8 mouse cellular contexts compared by ENCODE assay signal in genomic region chr7:28716590-28717281, GRCm38 (mm10). TPM values are rescaled to one million over a fixed set of nuclear protein-coding genes. Genes with fewer than 3 reads are reported as not detected.
DNase-seq lines count a peak whose midpoint lies in the region; ATAC-seq and TF ChIP-seq lines count a peak whose summit lies in the region.

Gene Fbxo17, plus strand, starts transcription at chr7:28716804.

- TF ChIP-seq CTCF in kidney, adult 2 months (conservative IDR thresholded peaks at IDR 0.05; ENCODE audit: insufficient read depth, insufficient read length, low read depth, low read length) = 0 out of 2 replicates have a peak, but pooled peaks have one; percentile 13

- no peaks in the 10 kb centered on the region for H3K36me3 ChIP-seq in kidney, adult 2 months (ENCODE audit: control insufficient read depth, insufficient read depth, low read length)
- no peaks in the 10 kb centered on the region for H3K36me3 ChIP-seq in hindbrain, embryonic 15.5 days
- no peaks in the 10 kb centered on the region for H3K36me3 ChIP-seq in liver, embryonic 16.5 days (ENCODE audit: control insufficient read depth, insufficient read depth)
- H3K36me3 ChIP-seq in neural tube, embryonic 11.5 days (ENCODE audit: control insufficient read depth, insufficient read depth, low read length) = no peaks in the 10 kb centered on the region

- H3K9ac ChIP-seq in hindbrain, embryonic 15.5 days = peak within 1 kb of the TSS; percentile 47
- peak within 1 kb of the TSS; percentile 31; the same call in 1 of the 2 replicates for H3K9ac ChIP-seq in liver, embryonic 16.5 days (ENCODE audit: low read depth, low read length)
- H3K9ac ChIP-seq in neural tube, embryonic 11.5 days (ENCODE audit: low read length) = peak within 1 kb of the TSS; percentile 52

- peak within 1 kb of the TSS; percentile 70 for H3K4me2 ChIP-seq in hindbrain, embryonic 15.5 days
- peak within 1 kb of the TSS; percentile 62 for H3K4me2 ChIP-seq in liver, embryonic 16.5 days (ENCODE audit: low read depth, low read length)
- H3K4me2 ChIP-seq in neural tube, embryonic 11.5 days (ENCODE audit: low read depth) = peak within 1 kb of the TSS; percentile 70

- no peak for TF ChIP-seq POLR2A in kidney, adult 2 months (IDR thresholded peaks at IDR 0.05; ENCODE audit: low read depth, low read length)

- ATAC-seq in hindbrain, embryonic 15.5 days (ENCODE audit: low FRiP score, low read depth) = peak; percentile 76
- peak; percentile 58; the same call in 1 of the 2 replicates for ATAC-seq in liver, embryonic 16.5 days (ENCODE audit: low read depth)
- ATAC-seq in neural tube, embryonic 11.5 days (ENCODE audit: insufficient read depth, low FRiP score, low TSS enrichment) = peak; percentile 60

- peak; percentile 48 for DNase-seq in kidney, adult 2 months
- DNase-seq in kidney, adult 11 months = no peak
- peak; percentile 55 for DNase-seq in cerebellum, adult 9-11 months
- peak; percentile 46 to 53 for DNase-seq in gastrocnemius, adult 8-10 months (ENCODE audit: low spot score in 2 of 2)
- peak; percentile 71 for DNase-seq in neural tube, embryonic 11.5 days (ENCODE audit: low spot score)
- DNase-seq in urinary bladder, adult 2 months (ENCODE audit: low spot score) = peak; percentile 39

- H3K9me3 ChIP-seq in hindbrain, embryonic 15.5 days = no peaks in the 10 kb centered on the region
- H3K9me3 ChIP-seq in liver, embryonic 16.5 days (replicated peaks; ENCODE audit: control insufficient read depth, low read length) = no peaks in the 10 kb centered on the region
- no peaks in the 10 kb centered on the region for H3K9me3 ChIP-seq in neural tube, embryonic 11.5 days (ENCODE audit: control insufficient read depth, low read length)

- WGBS in kidney, adult 2 months = 5% methylated on average over 36 of the region's 36 CpGs
- WGBS in hindbrain, embryonic 15.5 days = 3% methylated on average over 36 of the region's 36 CpGs
- 7% methylated on average over 35 of the region's 36 CpGs for WGBS in liver, embryonic 16.5 days (ENCODE audit: insufficient replicate concordance)
- WGBS in neural tube, embryonic 11.5 days = 5% methylated on average over 35 of the region's 36 CpGs

- H3K27me3 ChIP-seq in kidney, adult 2 months (replicated peaks; ENCODE audit: control insufficient read depth, insufficient read depth, low read length) = no peaks in the 10 kb centered on the region
- no peaks in the 10 kb centered on the region for H3K27me3 ChIP-seq in hindbrain, embryonic 15.5 days
- H3K27me3 ChIP-seq in liver, embryonic 16.5 days (ENCODE audit: control insufficient read depth, insufficient read depth, low read depth, low read length) = no peaks in the 10 kb centered on the region
- no peaks in the 10 kb centered on the region for H3K27me3 ChIP-seq in neural tube, embryonic 11.5 days (ENCODE audit: control insufficient read depth, insufficient read depth, low read length)

- H3K4me3 ChIP-seq in kidney, adult 2 months (ENCODE audit: insufficient read depth, low read depth, low read length) = peak within 1 kb of the TSS; percentile 59
- H3K4me3 ChIP-seq in hindbrain, embryonic 15.5 days = peak within 1 kb of the TSS; percentile 36
- H3K4me3 ChIP-seq in liver, embryonic 16.5 days (ENCODE audit: low read depth, low read length) = peak within 1 kb of the TSS; percentile 49
- H3K4me3 ChIP-seq in neural tube, embryonic 11.5 days (ENCODE audit: low read depth, low read length) = peak within 1 kb of the TSS; percentile 40

- no peak within 1 kb of the TSS for H3K27ac ChIP-seq in kidney, adult 2 months (ENCODE audit: insufficient read depth, low read depth, low read length)
- H3K27ac ChIP-seq in hindbrain, embryonic 15.5 days (replicated peaks) = no peak within 1 kb of the TSS
- no peak within 1 kb of the TSS for H3K27ac ChIP-seq in liver, embryonic 16.5 days (ENCODE audit: low read length)
- no peak within 1 kb of the TSS for H3K27ac ChIP-seq in neural tube, embryonic 11.5 days (ENCODE audit: low read depth, low read length)

- H3K4me1 ChIP-seq in kidney, adult 2 months (ENCODE audit: control insufficient read depth, insufficient read depth, low read length) = no peaks in the 10 kb centered on the region
- H3K4me1 ChIP-seq in hindbrain, embryonic 15.5 days (replicated peaks) = peaks cover 9% of the 10 kb centered on the region
- H3K4me1 ChIP-seq in liver, embryonic 16.5 days (ENCODE audit: control insufficient read depth, low read depth, low read length) = no peaks in the 10 kb centered on the region
- H3K4me1 ChIP-seq in neural tube, embryonic 11.5 days (ENCODE audit: control insufficient read depth, insufficient read depth, low read length) = 0 out of 2 replicates have a peak, but pooled peaks cover 3% of the 10 kb centered on the region

RNA-seq across cellular contexts. Expression of gene Fbxo17, which starts in this region (rescaled TPM):
- polyA plus RNA-seq in kidney, adult 2 months (2012; rRNA removed) = 1.1 and 1.3 TPM in 2 replicates
- total RNA-seq in gastrocnemius, adult 8-10 months (2022) = 1 to 10 TPM; 4.0 to 7.0 (median 5.6) TPM
- 4.1 and 5.2 TPM in 2 replicates for polyA plus RNA-seq in hindbrain, embryonic 15.5 days (2015; fragmentation: Nextera tagmentation; extraction: Ambion mirVana)
- 1.0 and 1.3 TPM in 2 replicates for polyA plus RNA-seq in liver, embryonic 16.5 days (2015; fragmentation: Nextera tagmentation; extraction: Ambion mirVana)
- polyA plus RNA-seq in neural tube, embryonic 11.5 days (2014; fragmentation: Nextera tagmentation; extraction: Ambion mirVana) = 7.3 and 7.7 TPM in 2 replicates
- polyA plus RNA-seq in urinary bladder, adult 2 months (2012; rRNA removed) = 6.1 and 6.8 TPM in 2 replicates
